Mouse (Mus musculus): ENCODE measurements around the gene Ppp2r1b. TPM values are rescaled to one million over a fixed set of nuclear protein-coding genes. Genes with fewer than 3 reads are reported as not detected.

The Ppp2r1b gene
- total RNA-seq, 2 experiments from 2014 or later, result 35.1 to 36.5 TPM

DNA sequence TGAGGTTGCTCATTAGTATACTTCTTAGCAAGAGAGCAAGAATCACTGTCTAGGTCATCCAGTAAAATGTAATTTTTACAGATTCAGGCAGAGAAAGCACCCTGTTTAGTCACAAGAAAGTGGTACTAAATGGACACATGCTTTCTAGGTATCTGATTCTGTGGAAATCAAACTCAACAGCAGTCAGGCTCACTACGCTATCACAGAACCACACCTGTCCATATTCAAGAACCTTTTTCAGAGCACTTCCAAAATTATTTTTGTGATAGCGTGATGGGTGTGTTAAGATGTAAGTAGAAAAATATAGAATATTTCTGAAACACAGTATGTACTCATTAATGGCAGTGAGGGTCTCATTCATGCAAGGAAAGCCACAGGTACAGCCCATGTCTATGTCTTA, 74.5 kb downstream of the Ppp2r1b start:
- DNase-seq, result no peak

DNA sequence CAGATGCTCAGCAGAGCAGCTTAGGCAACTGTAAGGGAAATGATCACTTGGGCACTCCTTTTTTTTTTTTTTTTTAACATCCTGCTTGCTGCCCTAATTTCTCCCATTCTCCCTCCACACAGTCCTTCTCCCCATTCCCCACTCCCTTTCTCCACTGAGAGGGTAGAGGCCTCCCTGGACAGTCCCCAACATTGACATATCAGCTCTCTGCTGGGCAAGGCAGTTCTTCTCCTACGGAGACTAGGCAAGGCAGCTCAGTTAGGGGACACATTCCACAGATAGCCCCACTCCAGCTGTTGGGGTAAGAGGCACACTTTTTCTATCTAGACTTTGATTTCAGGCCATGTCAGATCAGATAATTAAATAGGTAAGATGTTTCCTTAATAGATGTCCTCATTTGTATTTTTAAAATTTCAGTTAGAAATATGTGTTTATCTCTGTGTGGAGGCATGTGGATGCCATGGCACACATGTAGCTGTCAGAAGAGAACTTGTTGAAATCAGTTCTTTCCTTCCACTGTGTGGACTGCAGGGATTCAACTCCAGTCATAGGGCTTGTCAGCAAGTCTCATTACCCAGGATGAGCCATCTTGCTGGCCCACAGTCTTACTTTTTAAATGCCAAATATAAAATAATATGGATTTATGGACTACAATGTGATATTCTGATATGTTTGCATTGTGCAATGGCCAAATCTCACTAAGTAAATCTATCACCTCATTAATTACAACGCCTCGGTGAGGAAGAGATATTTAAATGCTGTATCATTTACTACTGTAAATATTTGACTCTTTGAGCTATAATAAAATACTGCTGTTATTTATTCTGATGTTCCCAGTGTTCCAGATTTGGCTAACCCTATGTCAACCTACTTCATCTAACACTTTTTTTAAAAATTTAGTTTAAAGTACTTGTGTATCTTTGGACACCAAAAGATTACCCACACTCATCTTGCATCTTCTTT, 76.1 kb downstream of the Ppp2r1b start:
- no peak for DNase-seq

DNA sequence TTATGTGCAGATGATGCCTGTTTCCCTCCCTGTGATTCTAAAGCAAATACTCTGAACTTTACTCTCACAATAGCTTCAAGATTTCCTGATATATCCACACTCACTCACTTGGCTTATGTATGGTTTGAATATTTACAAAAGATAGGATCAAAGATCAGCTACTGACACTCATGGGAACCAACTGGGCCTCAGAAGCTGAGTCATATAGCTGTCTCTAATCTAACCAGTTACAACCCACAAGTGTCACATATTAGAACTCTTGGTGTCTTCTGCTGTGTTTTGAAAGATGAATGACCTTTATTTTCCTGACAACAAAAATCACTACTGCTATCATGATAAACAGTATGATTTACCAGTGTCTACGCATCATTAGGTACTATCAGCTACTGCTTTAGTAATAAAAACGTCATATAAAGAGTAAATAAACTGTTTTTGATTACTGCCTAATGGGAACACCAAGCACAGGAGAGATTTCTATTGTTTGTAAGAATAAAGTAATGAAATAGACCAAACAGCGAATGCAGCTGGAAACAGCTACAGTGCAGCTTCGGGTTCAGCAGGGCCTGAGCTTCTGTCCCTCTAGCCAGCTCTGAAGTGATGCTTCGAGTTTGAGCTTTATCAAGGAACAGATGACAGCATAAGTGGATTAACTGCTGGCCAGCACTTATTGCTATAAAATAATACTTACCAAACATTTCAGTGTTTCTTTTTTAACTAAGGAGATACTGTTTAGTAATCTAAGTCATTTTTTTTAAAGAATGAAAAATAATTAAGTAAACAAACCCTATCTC, 77.5 kb downstream of the Ppp2r1b start:
- no peak for DNase-seq

DNA sequence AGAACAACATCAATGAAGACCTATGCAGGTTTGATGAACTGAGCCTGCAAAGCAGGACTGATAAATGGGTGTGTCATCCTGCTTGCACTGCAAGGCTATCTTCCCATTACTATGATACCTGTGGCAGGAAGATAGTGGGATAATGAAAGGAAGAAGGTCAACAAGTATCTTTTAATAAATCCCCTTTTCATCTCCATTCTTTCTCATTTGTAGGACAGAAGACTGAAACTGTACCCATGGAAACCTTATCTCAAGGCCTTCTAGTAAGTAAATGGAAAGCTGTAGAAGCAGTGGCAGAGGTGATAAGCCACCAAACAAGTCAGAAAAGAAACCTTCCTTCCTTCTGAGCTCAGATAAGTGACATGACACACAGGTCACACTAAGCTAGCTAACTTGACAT, 79.4 kb downstream of the Ppp2r1b start:
- no peak for DNase-seq

DNA sequence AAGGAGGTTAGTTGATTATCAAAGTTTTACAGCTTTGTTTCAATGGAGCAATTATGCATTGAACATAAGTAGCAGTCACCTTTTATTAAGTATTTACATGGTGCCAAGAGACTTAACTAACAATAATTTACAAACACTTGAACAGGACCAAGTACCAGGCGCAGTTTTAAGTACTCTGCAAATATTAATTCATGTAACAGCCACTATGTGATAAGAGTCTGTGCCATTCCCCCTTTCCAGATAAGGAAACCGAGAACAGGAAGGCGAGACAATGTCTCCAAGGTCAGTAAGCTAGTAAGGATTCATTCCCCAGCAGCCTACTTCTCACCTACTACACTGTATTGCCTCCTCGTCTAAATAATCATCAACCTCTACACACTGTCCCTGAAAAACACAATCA, 80.7 kb downstream of the Ppp2r1b start:
- DNase-seq, result no peak

DNA sequence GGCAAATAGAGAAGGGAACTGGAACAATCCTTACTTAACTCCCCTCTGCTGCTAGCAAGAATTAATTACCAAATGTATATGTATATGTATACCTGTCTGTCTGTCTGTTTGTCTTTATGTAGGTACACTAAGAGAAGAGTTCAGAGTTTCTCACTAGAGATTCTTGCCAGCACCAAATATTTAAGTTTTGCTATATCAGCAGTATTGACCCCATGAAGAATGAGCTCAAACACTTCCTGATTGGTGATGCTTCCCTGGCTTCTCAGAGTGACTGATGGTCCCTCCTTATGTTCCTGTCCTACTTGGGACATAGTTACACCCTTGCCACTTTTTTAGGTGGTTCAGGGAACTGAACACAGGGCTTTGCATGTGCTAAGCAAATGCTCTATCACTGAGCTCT, 84.9 kb downstream of the Ppp2r1b start:
- DNase-seq, result no peak

DNA sequence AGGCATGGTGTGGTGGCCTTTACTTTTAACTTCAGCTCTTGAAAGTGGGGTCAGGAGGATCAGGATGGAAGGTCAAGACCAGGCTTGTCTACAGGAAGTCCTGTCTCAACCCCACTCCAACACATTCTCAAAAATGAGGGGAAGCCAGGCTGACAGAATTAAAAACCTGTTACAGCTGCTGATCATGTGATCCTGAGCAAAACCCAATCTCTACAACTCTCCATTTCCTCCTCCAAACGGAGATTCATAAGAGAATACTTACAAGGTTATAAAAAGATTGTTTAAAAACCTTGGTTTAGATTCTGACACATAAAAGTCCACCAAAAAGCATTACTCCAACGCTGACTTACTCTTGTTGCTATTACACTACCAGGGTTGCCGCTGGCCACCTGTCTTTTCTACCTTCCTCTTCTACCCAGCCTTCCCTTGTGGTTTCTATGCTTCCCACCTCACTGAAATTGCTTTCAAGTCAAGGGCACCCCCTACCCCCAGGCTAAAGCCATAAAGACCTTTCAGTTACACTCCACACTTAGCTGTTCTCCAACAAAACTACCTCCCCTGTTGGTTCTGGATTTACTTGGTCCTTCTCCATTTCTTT, 96.8 kb downstream of the Ppp2r1b start:
- no peak for DNase-seq

DNA sequence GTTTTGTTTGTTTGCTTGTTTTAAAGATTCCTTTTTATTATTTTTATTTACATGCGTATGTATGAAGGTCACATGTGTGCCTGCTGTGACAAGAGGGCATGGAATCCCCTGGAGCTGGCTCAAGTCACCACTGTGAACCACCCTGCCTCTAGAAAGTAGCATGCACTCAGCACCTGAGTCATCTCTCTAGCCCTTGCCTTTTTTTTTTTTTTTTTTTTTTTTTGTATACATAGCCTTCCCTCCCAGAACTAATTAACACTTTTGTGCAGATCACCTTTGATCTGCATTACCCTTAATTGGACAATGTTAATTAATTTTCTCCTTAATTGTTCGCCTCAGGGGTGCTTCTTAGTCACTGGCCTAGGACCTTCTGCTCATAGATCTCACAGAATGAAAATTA, 97.6 kb downstream of the Ppp2r1b start:
- no peak for DNase-seq

Other genes with a start within 250 kb of the Ppp2r1b start
- 100 to 1,000 TPM; 628 to 725 TPM for gene Sdhd, start 241.5 kb upstream of the Ppp2r1b start, total RNA-seq (2021)
- gene Timm8b, start 241.4 kb upstream of the Ppp2r1b start, total RNA-seq (2021), result 100 to 1,000 TPM; 164 to 170 TPM
- 1 to 10 TPM; 1.1 to 1.8 TPM for gene Pih1d2, start 228.0 kb upstream of the Ppp2r1b start, total RNA-seq (2021)
- gene Nkapd1, start 227.8 kb upstream of the Ppp2r1b start, total RNA-seq (2021), result 10 to 100 TPM; 20.6 to 24.6 TPM
- 100 to 1,000 TPM; 310 to 317 TPM for gene Dlat, start 185.5 kb upstream of the Ppp2r1b start, total RNA-seq (2021)
- gene Dixdc1, start 105.8 kb upstream of the Ppp2r1b start, total RNA-seq (2021), result 10 to 100 TPM in 1 of 2 experiments, 1 to 10 TPM in 1; 7.8 to 10.1 TPM
- gene 2310030G06Rik, start 98.8 kb upstream of the Ppp2r1b start, total RNA-seq (2021), result 1 to 10 TPM; 6.5 to 7.1 TPM
- gene Cryab, start 94.0 kb upstream of the Ppp2r1b start, total RNA-seq (2021), result 100 to 1,000 TPM in 1 of 2 experiments, 10 to 100 TPM in 1; 55.3 to 197 TPM
- gene Hspb2, start 92.9 kb upstream of the Ppp2r1b start, total RNA-seq (2021), result 10 to 100 TPM in 1 of 2 experiments, 1 to 10 TPM in 1; 5.1 to 13.5 TPM
- gene Fdxacb1, start 77.1 kb upstream of the Ppp2r1b start, total RNA-seq (2021), result 1 to 10 TPM; 4.6 to 7.8 TPM
- gene Alg9, start 70.3 kb upstream of the Ppp2r1b start, total RNA-seq (2021), result 10 to 100 TPM; 27.9 to 28.0 TPM
- gene 1110032A03Rik, start 69.8 kb upstream of the Ppp2r1b start, total RNA-seq (2021), result 10 to 100 TPM; 31.2 to 32.2 TPM
- 100 to 1,000 TPM; 132 to 136 TPM for gene Sik2, start 163.8 kb downstream of the Ppp2r1b start, total RNA-seq (2021)
- not detected for gene Btg4, start 215.6 kb downstream of the Ppp2r1b start, total RNA-seq (2021)
- gene Layn, start 231.8 kb downstream of the Ppp2r1b start, total RNA-seq (2021), result 1 to 10 TPM; 6.4 to 8.2 TPM